Mouse (Mus musculus) hindbrain, embryonic 15.5 days (tissue): ENCODE data around the gene Ackr3. TPM values are rescaled to one million over a fixed set of nuclear protein-coding genes. Genes with fewer than 3 reads are reported as not detected.

Source experiments
- ATAC-seq: fragments of 200-750 bp; cut with Nextera tagmentation; 2 replicates; pipeline ENCODE4 v1.8.0; 2017; ENCODE audit warnings: low read depth, moderate number of reproducible peaks, moderate TSS enrichment; ENCODE audit not compliant: low FRiP score
- H3K27ac ChIP-seq: fragments of 300-500 bp; sonication (generic); replicated peaks from 2 replicates; pipeline ENCODE4 v1.5.1; 2015; ENCODE audit warnings: mild to moderate bottlenecking, inconsistent platforms
- H3K27me3 ChIP-seq: fragments of 300-500 bp; sonication (generic); 2 replicates; pipeline ENCODE4 v1.6.1; 2015; ENCODE audit warnings: control low read depth, inconsistent platforms
- H3K36me3 ChIP-seq: fragments of 300-500 bp; sonication (generic); 2 replicates; pipeline ENCODE4 v1.6.1; 2015; ENCODE audit warnings: control low read depth, inconsistent platforms
- H3K4me1 ChIP-seq: fragments of 300-500 bp; sonication (generic); replicated peaks from 2 replicates; pipeline ENCODE4 v1.6.1; 2015; ENCODE audit warnings: control low read depth, inconsistent platforms
- H3K4me2 ChIP-seq: fragments of 300-500 bp; sonication (generic); 2 replicates; pipeline ENCODE4 v1.6.1; 2015; ENCODE audit warnings: moderate library complexity, mild to moderate bottlenecking, inconsistent platforms
- H3K4me3 ChIP-seq: fragments of 300-500 bp; sonication (generic); 2 replicates; pipeline ENCODE4 v1.5.1; 2015; ENCODE audit warnings: mild to moderate bottlenecking, inconsistent platforms
- H3K9ac ChIP-seq: fragments of 300-500 bp; sonication (generic); 2 replicates; pipeline ENCODE4 v1.6.1; 2015; ENCODE audit warnings: inconsistent platforms
- H3K9me3 ChIP-seq: fragments of 300-500 bp; sonication (generic); 2 replicates; pipeline ENCODE4 v1.6.1; 2016; ENCODE audit warnings: control low read depth, inconsistent platforms
- WGBS: fragments of 180-500 bp; shearing (Covaris S2); methylation state at CpG from one replicate; pipeline ENCODE4 v1.1.7; 2015; 5-methylcytosine and 5-hydroxymethylcytosine counted together
- polyA plus RNA-seq: library from polyadenylated mRNA; unstranded; fragments of >200 nt; fragmentation: Nextera tagmentation; extraction: Ambion mirVana; gene quantifications from 2 replicates; pipeline ENCODE4 v1.2.1, GENCODE M21; 2015

Ackr3 gene
- polyA plus RNA-seq, 1 experiment from 2014 or later, result 10.4 TPM

DNA sequence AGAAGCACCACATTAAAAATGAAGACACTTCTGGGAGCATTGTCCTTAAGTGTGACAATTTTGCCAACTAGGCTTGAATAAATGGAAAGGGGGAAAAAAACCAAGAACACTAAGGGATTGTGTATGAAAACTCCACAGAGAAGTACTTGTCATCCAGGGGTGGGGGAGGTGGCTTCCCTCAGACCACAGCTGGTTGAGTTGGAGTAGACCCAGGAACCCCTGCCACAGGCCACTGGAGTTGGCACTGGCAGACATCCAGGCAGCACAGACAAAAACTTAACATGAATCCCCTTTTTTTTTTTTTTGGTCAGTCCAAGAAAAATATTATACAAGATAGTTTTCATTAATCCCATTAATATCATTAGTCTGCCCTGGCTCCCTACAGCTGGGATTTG, 28.7 kb downstream of the Ackr3 start:
- H3K4me1 ChIP-seq, result peaks cover 37% of the 10 kb centered on the region
- no peaks in the 10 kb centered on the region for H3K36me3 ChIP-seq
- H3K9ac ChIP-seq, result no peak overlapping the region
- H3K4me2 ChIP-seq, result no peak overlapping the region
- no peaks in the 10 kb centered on the region for H3K27me3 ChIP-seq
- no peaks in the 10 kb centered on the region for H3K9me3 ChIP-seq
- no peak overlapping the region for H3K27ac ChIP-seq
- H3K4me3 ChIP-seq, result no peak overlapping the region
- no peak for ATAC-seq

GRCm38 (mm10) chr1:90234620-90235054, 30.9 kb downstream of the Ackr3 start:
- Histone ChIP-seq H3K9ac (no peak overlapping the region), H3K9me3 (no peaks in the 10 kb centered on the region), H3K27me3 (no peaks in the 10 kb centered on the region), H3K27ac (no peak overlapping the region), H3K4me3 (no peak overlapping the region), H3K4me2 (no peak overlapping the region), H3K36me3 (no peaks in the 10 kb centered on the region), H3K4me1 (peaks cover 17% of the 10 kb centered on the region)
- WGBS, result 71% methylated on average over 11 of the region's 11 CpGs
- no peak for ATAC-seq

- H3K4me2 ChIP-seq, result no peak overlapping the region
- no peaks in the 10 kb centered on the region for H3K36me3 ChIP-seq
- WGBS, result 82% methylated on average over 2 of the region's 2 CpGs
- ATAC-seq, result no peak
- H3K4me3 ChIP-seq, result no peak overlapping the region
- H3K27ac ChIP-seq, result no peak overlapping the region
- H3K4me1 ChIP-seq, result peaks cover 7% of the 10 kb centered on the region
- H3K27me3 ChIP-seq, result no peaks in the 10 kb centered on the region
- no peaks in the 10 kb centered on the region for H3K9me3 ChIP-seq
- H3K9ac ChIP-seq, result no peak overlapping the region
Measured at GRCm38 (mm10) chr1:90236640-90237039, 32.9 kb downstream of the Ackr3 start.

DNA sequence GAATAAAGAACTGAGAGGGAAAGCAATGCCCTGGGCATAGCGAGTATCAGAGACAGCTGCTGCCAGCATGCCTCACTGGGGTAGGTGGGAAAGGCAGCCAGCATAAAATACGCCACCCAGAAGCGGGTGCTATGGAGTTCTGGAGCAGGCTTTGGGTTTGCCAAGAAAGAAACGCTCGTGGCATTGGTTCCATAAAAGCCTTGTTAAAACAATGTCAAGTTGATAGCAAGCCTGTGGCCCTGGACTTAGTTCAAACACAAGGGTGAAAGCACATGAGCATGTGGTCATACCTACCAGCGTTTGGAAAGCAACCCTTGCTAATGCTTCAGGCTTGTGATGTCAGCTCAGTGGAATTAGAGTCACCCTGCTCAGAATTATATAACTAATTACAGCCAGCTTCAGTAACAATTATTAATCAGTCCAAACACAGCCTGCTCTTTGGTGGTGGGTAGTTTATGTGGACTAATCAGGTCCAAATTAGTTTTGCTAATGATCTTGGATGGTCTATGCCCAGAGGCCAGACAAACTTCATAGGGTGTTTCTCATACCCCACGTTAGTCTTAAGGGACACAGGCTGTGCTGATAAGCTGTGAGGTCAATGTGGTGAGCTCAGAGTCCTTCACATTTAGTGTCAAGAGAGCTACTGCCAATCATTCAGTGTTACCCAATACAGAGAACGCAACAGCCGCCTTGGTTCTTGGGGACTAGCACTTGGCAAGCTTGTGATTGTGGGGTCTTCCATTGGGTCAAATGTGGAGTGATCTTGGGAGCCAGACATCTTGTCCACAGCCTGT, 34.5 kb downstream of the Ackr3 start:
- H3K9me3 ChIP-seq, result no peaks in the 10 kb centered on the region
- ATAC-seq, result no peak
- no peak overlapping the region for H3K9ac ChIP-seq
- 83% methylated on average over 9 of the region's 9 CpGs for WGBS
- no peak overlapping the region for H3K4me3 ChIP-seq
- H3K27ac ChIP-seq, result no peak overlapping the region
- H3K36me3 ChIP-seq, result no peaks in the 10 kb centered on the region
- H3K4me2 ChIP-seq, result no peak overlapping the region
- no peaks in the 10 kb centered on the region; the same call in 1 of the 2 replicates for H3K4me1 ChIP-seq
- H3K27me3 ChIP-seq, result no peaks in the 10 kb centered on the region

GRCm38 (mm10) chr1:90239336-90240225, 35.8 kb downstream of the Ackr3 start:
- H3K4me1 ChIP-seq, result no peaks in the 10 kb centered on the region; the same call in 1 of the 2 replicates
- H3K9me3 ChIP-seq, result no peaks in the 10 kb centered on the region
- H3K27ac ChIP-seq, result no peak overlapping the region
- no peak for ATAC-seq
- H3K36me3 ChIP-seq, result no peaks in the 10 kb centered on the region
- 88% methylated on average over 16 of the region's 16 CpGs for WGBS
- no peak overlapping the region for H3K9ac ChIP-seq
- no peaks in the 10 kb centered on the region for H3K27me3 ChIP-seq
- no peak overlapping the region for H3K4me3 ChIP-seq
- H3K4me2 ChIP-seq, result no peak overlapping the region

- Histone ChIP-seq H3K27me3 (no peaks in the 10 kb centered on the region), H3K4me3 (no peak overlapping the region), H3K9ac (no peak overlapping the region), H3K36me3 (no peaks in the 10 kb centered on the region), H3K9me3 (no peaks in the 10 kb centered on the region), H3K4me1 (no peaks in the 10 kb centered on the region; the same call in 1 of the 2 replicates), H3K27ac (no peak overlapping the region), H3K4me2 (no peak overlapping the region)
- ATAC-seq, result no peak
- 93% methylated on average over 4 of the region's 4 CpGs for WGBS
Measured at GRCm38 (mm10) chr1:90240287-90240686, 36.5 kb downstream of the Ackr3 start.

- Histone ChIP-seq H3K4me1 (no peaks in the 10 kb centered on the region), H3K27me3 (no peaks in the 10 kb centered on the region), H3K9me3 (no peaks in the 10 kb centered on the region), H3K4me3 (no peak overlapping the region), H3K9ac (no peak overlapping the region), H3K36me3 (no peaks in the 10 kb centered on the region), H3K4me2 (no peak overlapping the region), H3K27ac (no peak overlapping the region)
- ATAC-seq, result no peak
- 89% methylated on average over 8 of the region's 8 CpGs for WGBS
Measured at GRCm38 (mm10) chr1:90242444-90242989, 38.7 kb downstream of the Ackr3 start.

DNA sequence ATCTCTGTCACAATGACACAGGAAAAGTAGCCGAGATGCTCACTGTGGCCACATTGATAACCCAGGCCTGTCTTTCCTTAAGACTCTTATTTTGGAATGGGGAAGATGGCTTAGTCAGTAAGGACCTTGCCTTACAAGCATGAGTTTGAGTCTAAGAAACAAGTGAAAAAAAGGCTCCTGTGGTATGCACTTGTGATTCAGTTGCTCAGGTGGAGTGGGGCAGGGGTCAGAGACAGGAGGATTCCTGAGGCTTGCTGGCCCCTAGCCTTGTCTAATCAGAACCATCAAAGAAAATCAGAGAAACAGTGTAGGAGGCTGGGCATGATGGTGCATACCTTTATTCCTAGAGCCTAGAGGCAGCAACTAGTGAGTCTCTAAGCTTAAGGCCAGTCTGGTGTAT, 40.8 kb downstream of the Ackr3 start:
- no peak for ATAC-seq
- Histone ChIP-seq H3K9ac (no peak overlapping the region), H3K4me1 (peaks cover 6% of the 10 kb centered on the region; the same call in 1 of the 2 replicates), H3K36me3 (no peaks in the 10 kb centered on the region), H3K27me3 (no peaks in the 10 kb centered on the region), H3K4me3 (no peak overlapping the region), H3K4me2 (no peak overlapping the region), H3K27ac (no peak overlapping the region), H3K9me3 (no peaks in the 10 kb centered on the region)
- WGBS, result 98% methylated on average over 1 of the region's 1 CpGs

GRCm38 (mm10) chr1:90245533-90245932, 41.8 kb downstream of the Ackr3 start:
- Histone ChIP-seq H3K9ac (no peak overlapping the region), H3K36me3 (no peaks in the 10 kb centered on the region), H3K4me1 (peaks cover 12% of the 10 kb centered on the region; the same call in 1 of the 2 replicates), H3K27ac (no peak overlapping the region), H3K9me3 (no peaks in the 10 kb centered on the region), H3K4me2 (no peak overlapping the region), H3K27me3 (no peaks in the 10 kb centered on the region), H3K4me3 (no peak overlapping the region)
- 78% methylated on average over 7 of the region's 7 CpGs for whole genome bisulfite sequencing
- no peak for ATAC-seq

- 33% methylated on average over 8 of the region's 8 CpGs for WGBS
- ATAC-seq, result no peak
- H3K9me3 ChIP-seq, result no peaks in the 10 kb centered on the region
- H3K27me3 ChIP-seq, result no peaks in the 10 kb centered on the region
- H3K4me3 ChIP-seq, result no peak overlapping the region
- no peak overlapping the region for H3K27ac ChIP-seq
- no peak overlapping the region for H3K9ac ChIP-seq
- peaks cover 15% of the 10 kb centered on the region for H3K4me1 ChIP-seq
- H3K36me3 ChIP-seq, result no peaks in the 10 kb centered on the region
- H3K4me2 ChIP-seq, result no peak overlapping the region
Measured at GRCm38 (mm10) chr1:90246035-90246434, 42.3 kb downstream of the Ackr3 start.

- 55% methylated on average over 1 of the region's 1 CpGs for WGBS
- no peak for ATAC-seq
- Histone ChIP-seq H3K27ac (no peak overlapping the region), H3K9me3 (no peaks in the 10 kb centered on the region), H3K4me3 (no peak overlapping the region), H3K4me1 (peaks cover 21% of the 10 kb centered on the region), H3K27me3 (no peaks in the 10 kb centered on the region), H3K4me2 (no peak overlapping the region), H3K9ac (no peak overlapping the region), H3K36me3 (no peaks in the 10 kb centered on the region)
Measured at GRCm38 (mm10) chr1:90246800-90247199, 43.0 kb downstream of the Ackr3 start.

DNA sequence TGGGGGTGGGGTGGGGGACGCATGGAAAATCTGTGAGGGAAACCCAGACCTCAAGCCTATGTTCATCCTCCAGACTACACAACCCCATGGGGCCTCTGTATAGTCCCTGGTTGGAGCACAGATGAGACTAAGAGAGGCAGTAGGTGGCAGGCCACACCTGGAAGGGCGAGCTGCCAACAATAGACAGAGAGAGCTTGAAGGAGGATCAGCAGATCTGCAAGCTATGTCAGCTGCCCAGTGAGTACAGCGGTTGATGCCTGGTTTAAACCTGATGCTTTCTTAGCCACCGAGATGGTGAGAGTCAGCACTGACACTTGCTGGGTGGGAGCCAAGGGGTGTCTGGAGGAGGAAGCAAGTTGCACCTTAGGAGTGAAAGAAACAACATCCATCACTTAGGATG, 43.5 kb downstream of the Ackr3 start:
- no peaks in the 10 kb centered on the region for H3K9me3 ChIP-seq
- H3K27me3 ChIP-seq, result no peaks in the 10 kb centered on the region
- no peak overlapping the region for H3K27ac ChIP-seq
- no peak overlapping the region for H3K4me2 ChIP-seq
- H3K36me3 ChIP-seq, result no peaks in the 10 kb centered on the region
- WGBS, result 83% methylated on average over 4 of the region's 4 CpGs
- H3K4me1 ChIP-seq, result peaks cover 21% of the 10 kb centered on the region
- H3K4me3 ChIP-seq, result no peak overlapping the region
- H3K9ac ChIP-seq, result no peak overlapping the region
- ATAC-seq, result no peak
